Mouse (Mus musculus) embryonic fibroblast, embryonic 13.5 days (primary cell): Measurements from ENCODE around the gene Nop10.

Experiments
- CTCF ChIP-seq: IDR thresholded peaks from 2 replicates; pipeline ENCODE4 v1.5.1; 2011; ENCODE audit warnings: mild to moderate bottlenecking, control low read depth, low read length, moderate library complexity, borderline replicate concordance; ENCODE audit not compliant: insufficient read depth
- POLR2A ChIP-seq: IDR thresholded peaks from 2 replicates; pipeline ENCODE4 v1.6.1; 2011; ENCODE audit warnings: low read depth, mild to moderate bottlenecking, control low read depth, low read length, moderate library complexity

GRCm38 (mm10) chr2:112241787-112242186 is 19.9 kb upstream of the Nop10 start:
- TF ChIP-seq CTCF (no peak), POLR2A (no peak)
